Mouse (Mus musculus): ENCODE measurements at regions not wholly inside any gene's neighbourhood (a gene's known extent, or its start where the extent isn't known, plus 50 kb on each side); places are given as distances from the start of the nearest gene placed in this dataset.

DNA sequence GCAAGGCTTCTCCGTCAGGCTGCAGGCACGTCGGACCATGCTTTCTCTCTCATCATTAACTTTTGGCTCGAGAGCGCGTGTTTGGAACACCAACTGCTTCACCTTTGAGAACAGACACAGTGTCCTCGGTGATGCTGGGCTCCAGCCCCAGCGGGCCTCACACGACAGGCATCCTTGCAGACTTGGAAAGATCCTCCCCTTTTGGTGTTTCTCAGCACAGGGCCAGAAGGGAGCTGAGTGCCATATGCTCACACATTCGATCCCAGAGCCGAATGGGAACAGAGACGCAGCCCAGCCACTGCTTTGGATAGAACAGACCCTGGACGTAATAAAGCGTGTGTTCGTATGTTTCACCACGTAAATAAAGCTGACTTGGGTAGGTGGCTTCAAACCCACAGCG lies 389.1 kb downstream of the Vrk1 start:
- H3K4me3 ChIP-seq (ENCODE audit: control insufficient read depth, low read depth, low read length), result no peak overlapping the region
- TF ChIP-seq CTCF (IDR thresholded peaks at IDR 0.05; ENCODE audit: control insufficient read depth, insufficient read depth, insufficient replicate concordance, low read depth, low read length) (no peak), POLR2A (IDR thresholded peaks at IDR 0.05; ENCODE audit: control insufficient read depth, low read depth, low read length) (no peak)
- no peak overlapping the region for H3K27ac ChIP-seq (ENCODE audit: control insufficient read depth, insufficient read depth, low read depth, low read length)
- H3K36me3 ChIP-seq (ENCODE audit: control insufficient read depth, insufficient read depth, low read length), result no peaks in the 10 kb centered on the region
- H3K4me1 ChIP-seq (ENCODE audit: control insufficient read depth, insufficient read depth, low read length), result no peaks in the 10 kb centered on the region
- no peaks in the 10 kb centered on the region for H3K27me3 ChIP-seq (ENCODE audit: control insufficient read depth, insufficient read depth, low read length)

DNA sequence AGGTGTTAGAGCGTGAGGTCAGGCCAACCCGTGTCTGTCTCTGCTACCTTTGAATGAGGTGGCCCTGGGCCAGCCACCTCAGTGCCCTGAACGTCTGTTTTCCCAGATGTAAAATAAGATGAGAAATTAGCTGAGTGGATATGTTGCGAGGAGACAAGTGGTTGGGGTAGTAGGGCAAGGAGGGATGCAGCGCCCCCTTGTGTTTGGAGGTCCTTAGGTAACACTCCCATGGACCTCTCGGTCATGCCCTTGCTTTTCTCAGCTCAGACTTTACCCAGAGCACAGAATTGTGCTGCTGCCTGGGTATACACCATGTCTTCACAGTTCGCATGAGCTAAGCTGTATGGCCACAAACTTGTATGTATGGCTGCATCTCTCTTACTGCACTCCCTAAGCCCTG lies 401.0 kb downstream of the Vrk1 start:
- Histone ChIP-seq H3K4me3 (ENCODE audit: control insufficient read depth, low read depth, low read length) (peak overlapping the region; percentile 61), H3K27ac (ENCODE audit: control insufficient read depth, insufficient read depth, low read depth, low read length) (no peak overlapping the region), H3K27me3 (ENCODE audit: control insufficient read depth, insufficient read depth, low read length) (no peaks in the 10 kb centered on the region), H3K4me1 (ENCODE audit: control insufficient read depth, insufficient read depth, low read length) (peaks cover 11% of the 10 kb centered on the region), H3K36me3 (ENCODE audit: control insufficient read depth, insufficient read depth, low read length) (no peaks in the 10 kb centered on the region)
- TF ChIP-seq POLR2A (IDR thresholded peaks at IDR 0.05; ENCODE audit: control insufficient read depth, low read depth, low read length), result no peak
- TF ChIP-seq CTCF (IDR thresholded peaks at IDR 0.05; ENCODE audit: control insufficient read depth, insufficient read depth, insufficient replicate concordance, low read depth, low read length), result peak; percentile 93; the same call in 1 of the 2 replicates

GRCm38 (mm10) chr12:106426631-106427030 lies 416.6 kb downstream of the Vrk1 start:
- TF ChIP-seq POLR2A (IDR thresholded peaks at IDR 0.05; ENCODE audit: control insufficient read depth, low read depth, low read length), result no peak
- TF ChIP-seq CTCF (IDR thresholded peaks at IDR 0.05; ENCODE audit: control insufficient read depth, insufficient read depth, insufficient replicate concordance, low read depth, low read length), result no peak
- no peak overlapping the region for H3K4me3 ChIP-seq (ENCODE audit: control insufficient read depth, low read depth, low read length)
- H3K27me3 ChIP-seq (ENCODE audit: control insufficient read depth, insufficient read depth, low read length), result no peaks in the 10 kb centered on the region
- H3K4me1 ChIP-seq (ENCODE audit: control insufficient read depth, insufficient read depth, low read length), result no peaks in the 10 kb centered on the region
- no peak overlapping the region for H3K27ac ChIP-seq (ENCODE audit: control insufficient read depth, insufficient read depth, low read depth, low read length)
- H3K36me3 ChIP-seq (ENCODE audit: control insufficient read depth, insufficient read depth, low read length), result no peaks in the 10 kb centered on the region

DNA sequence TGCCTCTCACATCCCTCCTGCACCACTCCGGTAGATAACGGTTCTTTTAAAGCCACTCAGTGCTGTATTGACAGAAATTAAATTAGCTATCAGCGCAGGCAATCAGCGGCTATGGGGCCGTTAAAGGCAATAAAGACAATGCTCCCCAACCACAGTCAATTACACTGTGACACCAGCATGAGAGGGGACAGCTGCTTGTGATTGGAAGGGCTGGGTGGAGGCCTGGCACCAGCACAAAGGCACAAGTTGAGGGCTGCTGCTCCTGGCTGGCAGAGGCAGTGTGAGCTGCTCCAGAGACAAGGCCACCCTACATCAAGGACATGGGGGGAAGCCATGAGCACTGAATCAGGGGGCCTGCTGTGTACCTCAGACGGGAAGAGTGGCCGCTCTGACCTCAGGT lies 420.0 kb downstream of the Vrk1 start:
- no peak overlapping the region for H3K27ac ChIP-seq (ENCODE audit: control insufficient read depth, insufficient read depth, low read depth, low read length)
- H3K4me3 ChIP-seq (ENCODE audit: control insufficient read depth, low read depth, low read length), result no peak overlapping the region
- TF ChIP-seq POLR2A (IDR thresholded peaks at IDR 0.05; ENCODE audit: control insufficient read depth, low read depth, low read length), result no peak
- no peak for TF ChIP-seq CTCF (IDR thresholded peaks at IDR 0.05; ENCODE audit: control insufficient read depth, insufficient read depth, insufficient replicate concordance, low read depth, low read length)
- H3K4me1 ChIP-seq (ENCODE audit: control insufficient read depth, insufficient read depth, low read length), result no peaks in the 10 kb centered on the region
- no peaks in the 10 kb centered on the region for H3K27me3 ChIP-seq (ENCODE audit: control insufficient read depth, insufficient read depth, low read length)
- H3K36me3 ChIP-seq (ENCODE audit: control insufficient read depth, insufficient read depth, low read length), result no peaks in the 10 kb centered on the region

- no peaks in the 10 kb centered on the region for H3K27me3 ChIP-seq (ENCODE audit: control insufficient read depth, insufficient read depth, low read length)
- no peak overlapping the region for H3K4me3 ChIP-seq (ENCODE audit: control insufficient read depth, low read depth, low read length)
- no peak overlapping the region for H3K27ac ChIP-seq (ENCODE audit: control insufficient read depth, insufficient read depth, low read depth, low read length)
- no peak for TF ChIP-seq CTCF (IDR thresholded peaks at IDR 0.05; ENCODE audit: control insufficient read depth, insufficient read depth, insufficient replicate concordance, low read depth, low read length)
- no peak for TF ChIP-seq POLR2A (IDR thresholded peaks at IDR 0.05; ENCODE audit: control insufficient read depth, low read depth, low read length)
- no peaks in the 10 kb centered on the region for H3K36me3 ChIP-seq (ENCODE audit: control insufficient read depth, insufficient read depth, low read length)
- peaks cover 6% of the 10 kb centered on the region for H3K4me1 ChIP-seq (ENCODE audit: control insufficient read depth, insufficient read depth, low read length)
Observed at GRCm38 (mm10) chr12:106445151-106445550, 435.1 kb downstream of the Vrk1 start.

DNA sequence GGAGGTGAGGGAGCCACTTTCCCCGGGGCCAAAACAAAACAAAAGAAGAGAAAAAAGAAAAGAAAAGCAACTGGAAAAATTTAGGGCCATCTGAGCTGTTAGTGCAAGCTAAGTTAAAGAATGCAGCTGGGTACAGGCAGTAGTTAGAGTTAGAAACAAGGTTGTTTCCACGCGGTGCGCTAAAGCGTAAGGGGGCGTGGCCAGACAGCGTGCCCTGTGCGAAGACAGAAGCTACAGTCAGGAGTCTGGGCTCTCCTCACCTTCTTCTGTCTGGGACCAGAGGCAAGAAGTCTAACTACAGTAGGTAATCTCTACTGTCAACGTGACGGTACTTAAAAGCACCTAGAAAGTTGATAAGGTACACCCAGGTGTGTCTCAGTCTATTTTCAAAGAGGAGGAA lies 435.9 kb downstream of the Vrk1 start:
- no peaks in the 10 kb centered on the region for H3K27me3 ChIP-seq (ENCODE audit: control insufficient read depth, insufficient read depth, low read length)
- no peaks in the 10 kb centered on the region for H3K36me3 ChIP-seq (ENCODE audit: control insufficient read depth, insufficient read depth, low read length)
- H3K4me1 ChIP-seq (ENCODE audit: control insufficient read depth, insufficient read depth, low read length), result peaks cover 6% of the 10 kb centered on the region
- no peak for TF ChIP-seq CTCF (IDR thresholded peaks at IDR 0.05; ENCODE audit: control insufficient read depth, insufficient read depth, insufficient replicate concordance, low read depth, low read length)
- no peak for TF ChIP-seq POLR2A (IDR thresholded peaks at IDR 0.05; ENCODE audit: control insufficient read depth, low read depth, low read length)
- peak overlapping the region; percentile 68 for H3K4me3 ChIP-seq (ENCODE audit: control insufficient read depth, low read depth, low read length)
- H3K27ac ChIP-seq (ENCODE audit: control insufficient read depth, insufficient read depth, low read depth, low read length), result no peak overlapping the region

- Histone ChIP-seq H3K4me3 (ENCODE audit: control insufficient read depth, low read depth, low read length) (peak overlapping the region; percentile 68), H3K4me1 (ENCODE audit: control insufficient read depth, insufficient read depth, low read length) (peaks cover 6% of the 10 kb centered on the region), H3K27me3 (ENCODE audit: control insufficient read depth, insufficient read depth, low read length) (no peaks in the 10 kb centered on the region), H3K36me3 (ENCODE audit: control insufficient read depth, insufficient read depth, low read length) (no peaks in the 10 kb centered on the region), H3K27ac (ENCODE audit: control insufficient read depth, insufficient read depth, low read depth, low read length) (no peak overlapping the region)
- TF ChIP-seq POLR2A (IDR thresholded peaks at IDR 0.05; ENCODE audit: control insufficient read depth, low read depth, low read length) (no peak), CTCF (IDR thresholded peaks at IDR 0.05; ENCODE audit: control insufficient read depth, insufficient read depth, insufficient replicate concordance, low read depth, low read length) (no peak)
Observed at GRCm38 (mm10) chr12:106446876-106447532, 437.0 kb downstream of the Vrk1 start.

Data from testis, adult 2 months (tissue).